Mouse (Mus musculus) bone marrow, adult 2 months (tissue): ENCODE data around the gene Rnf41. TPM values are rescaled to one million over a fixed set of nuclear protein-coding genes. Genes with fewer than 3 reads are reported as not detected.
A peak's percentile ranks its signal among the peaks of the same experiment; 100 is the strongest.

Experiments
- H3K27ac ChIP-seq: fragments of 200-500 bp; 2 replicates; pipeline ENCODE4 v1.5.1; 2012; ENCODE audit warnings: low read depth, mild to moderate bottlenecking, control low read depth, inconsistent platforms, low read length; ENCODE audit not compliant: control insufficient read depth, poor library complexity, insufficient read depth
- H3K4me1 ChIP-seq: fragments of 200-500 bp; 2 replicates; pipeline ENCODE4 v1.6.1; 2011; ENCODE audit warnings: low read length; ENCODE audit not compliant: control insufficient read depth, insufficient read depth
- H3K4me3 ChIP-seq: fragments of 200-500 bp; replicated peaks from 2 replicates; pipeline ENCODE3; 2011; ENCODE audit warnings: mild to moderate bottlenecking, low read depth, low read length, control low read depth; ENCODE audit not compliant: control insufficient read depth
- CTCF ChIP-seq: fragments of 200-500 bp; IDR thresholded peaks from 2 replicates; pipeline ENCODE4 v1.5.1; 2011; ENCODE audit warnings: low read length, control low read depth; ENCODE audit not compliant: control insufficient read depth, insufficient read depth
- POLR2A ChIP-seq: fragments of 200-500 bp; IDR thresholded peaks from 2 replicates; pipeline ENCODE4 v1.6.1; 2011; ENCODE audit warnings: low read depth, mild to moderate bottlenecking, control low read depth, low read length, borderline replicate concordance; ENCODE audit not compliant: control insufficient read depth
- WGBS: fragments of 180-500 bp; shearing (Covaris S2); methylation state at CpG from one replicate; pipeline ENCODE4 v1.1.7; 2018; 5-methylcytosine and 5-hydroxymethylcytosine counted together
- polyA plus RNA-seq: library from polyadenylated mRNA; stranded (reverse); fragments of >200 nt; gene quantifications from 2 replicates; pipeline ENCODE4 v1.2.4, GENCODE M21; 2011; ENCODE audit warnings: low replicate concordance; ENCODE audit not compliant: missing spikeins, insufficient read depth, insufficient read length

Gene Rnf41
- polyA plus RNA-seq, 1 experiment = 17.3 TPM

- H3K27ac ChIP-seq = no peak overlapping the region
- no peak overlapping the region for H3K4me3 ChIP-seq
- WGBS = 89% methylated on average over 5 of the region's 5 CpGs
- peaks cover 3% of the 10 kb centered on the region; the same call in 1 of the 2 replicates for H3K4me1 ChIP-seq
- TF ChIP-seq POLR2A = no peak
- TF ChIP-seq CTCF = no peak
Observed at GRCm38 (mm10) chr10:128414848-128415247, 3.4 kb downstream of the Rnf41 start.

- TF ChIP-seq CTCF (no peak), POLR2A (no peak)
- no peaks in the 10 kb centered on the region; the same call in 1 of the 2 replicates for H3K4me1 ChIP-seq
- WGBS = 64% methylated on average over 5 of the region's 5 CpGs
Observed at GRCm38 (mm10) chr10:128422426-128422825, 11.0 kb downstream of the Rnf41 start.

GRCm38 (mm10) chr10:128424604-128425003, 13.1 kb downstream of the Rnf41 start:
- Histone ChIP-seq H3K27ac (no peak overlapping the region), H3K4me3 (no peak overlapping the region)
- 5% methylated on average over 7 of the region's 7 CpGs for WGBS

More at GRCm38 (mm10) chr10:128422426-128422825, 11.0 kb downstream of the Rnf41 start:
- no peak overlapping the region for H3K27ac ChIP-seq
- no peak overlapping the region for H3K4me3 ChIP-seq

GRCm38 (mm10) chr10:128425260-128425659, 13.8 kb downstream of the Rnf41 start:
- H3K27ac ChIP-seq = no peak overlapping the region
- no peak overlapping the region for H3K4me3 ChIP-seq
- H3K4me1 ChIP-seq = no peaks in the 10 kb centered on the region; the same call in 1 of the 2 replicates
- WGBS = 78% methylated on average over 3 of the region's 3 CpGs
- TF ChIP-seq CTCF (no peak), POLR2A (no peak)

More at GRCm38 (mm10) chr10:128424604-128425003, 13.1 kb downstream of the Rnf41 start:
- no peaks in the 10 kb centered on the region; the same call in 1 of the 2 replicates for H3K4me1 ChIP-seq
- TF ChIP-seq CTCF (no peak), POLR2A (no peak)

GRCm38 (mm10) chr10:128429052-128429451, 17.6 kb downstream of the Rnf41 start:
- Histone ChIP-seq H3K4me1 (peaks cover 2% of the 10 kb centered on the region), H3K4me3 (no peak overlapping the region), H3K27ac (no peak overlapping the region)
- no peak for TF ChIP-seq POLR2A
- no peak for TF ChIP-seq CTCF
- 83% methylated on average over 5 of the region's 5 CpGs for WGBS

- Histone ChIP-seq H3K4me1 (peaks cover 2% of the 10 kb centered on the region), H3K27ac (no peak overlapping the region), H3K4me3 (no peak overlapping the region)
- no peak for TF ChIP-seq POLR2A
- TF ChIP-seq CTCF = no peak
- WGBS = 86% methylated on average over 4 of the region's 4 CpGs
Observed at GRCm38 (mm10) chr10:128429454-128429853, 18.0 kb downstream of the Rnf41 start.

GRCm38 (mm10) chr10:128433417-128433816, 22.0 kb downstream of the Rnf41 start:
- WGBS = 83% methylated on average over 2 of the region's 2 CpGs
- no peak for TF ChIP-seq POLR2A
- no peak for TF ChIP-seq CTCF
- Histone ChIP-seq H3K27ac (no peak overlapping the region), H3K4me3 (no peak overlapping the region), H3K4me1 (peaks cover 10% of the 10 kb centered on the region)

GRCm38 (mm10) chr10:128434681-128435080, 23.2 kb downstream of the Rnf41 start:
- WGBS = 20% methylated on average over 10 of the region's 10 CpGs
- Histone ChIP-seq H3K4me3 (no peak overlapping the region), H3K27ac (peak overlapping the region; percentile 93), H3K4me1 (peaks cover 10% of the 10 kb centered on the region)
- TF ChIP-seq CTCF (no peak), POLR2A (no peak)
